Mouse (Mus musculus): ENCODE results near the gene Irak3. TPM values are rescaled to one million over a fixed set of nuclear protein-coding genes. Genes with fewer than 3 reads are reported as not detected.
"Not testable (repeated sequence)": the region's sequence is repeated elsewhere in the genome, so short reads cannot be mapped to it uniquely, and the experiment has no call there.

Gene Irak3
- polyA plus RNA-seq, 1 experiment from 2014 or later = 0.33 TPM

GRCm38 (mm10) chr10:120124801-120125464 is 77.0 kb downstream of the Irak3 start:
- Histone ChIP-seq H3K9me3 (replicated peaks; ENCODE audit: control insufficient read depth, low read length, poor library complexity, severe bottlenecking) (no peaks in the 10 kb centered on the region), H3K27ac (ENCODE audit: low read length) (no peak overlapping the region), H3K4me3 (ENCODE audit: low read depth, low read length) (no peak overlapping the region), H3K4me1 (ENCODE audit: control insufficient read depth, insufficient read depth, low read length) (no peaks in the 10 kb centered on the region; the same call in 1 of the 2 replicates), H3K4me2 (ENCODE audit: low read length) (no peak overlapping the region), H3K36me3 (ENCODE audit: control insufficient read depth, insufficient read depth, low read length) (no peaks in the 10 kb centered on the region), H3K27me3 (ENCODE audit: control insufficient read depth, insufficient read depth, low read depth, low read length) (no peaks in the 10 kb centered on the region), H3K9ac (ENCODE audit: low read depth, low read length) (no peak overlapping the region)
- 52% methylated on average over 7 of the region's 7 CpGs for WGBS
- ATAC-seq = no peak

DNA sequence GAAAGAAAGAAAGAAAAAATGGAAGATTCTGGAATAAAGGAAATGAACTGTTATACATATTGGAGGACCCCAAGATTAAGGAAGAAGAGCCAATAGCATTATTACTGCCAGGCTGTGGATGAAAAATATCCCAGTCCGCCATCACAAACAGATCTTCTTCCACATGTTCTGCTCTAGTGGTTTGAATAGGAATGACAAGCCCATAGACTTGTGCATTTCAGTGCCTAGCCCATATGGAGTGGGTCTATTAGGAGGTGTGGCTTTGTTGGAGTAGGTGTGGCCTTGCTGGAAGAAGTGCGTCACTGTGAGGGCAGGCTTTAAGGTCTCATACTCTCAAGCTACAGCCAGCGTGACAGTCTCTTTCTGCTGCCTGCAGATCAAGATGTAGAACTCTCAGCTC is 78.2 kb downstream of the Irak3 start:
- ATAC-seq = no peak
- 93% methylated on average over 3 of the region's 3 CpGs for WGBS

GRCm38 (mm10) chr10:120115249-120115648 is 86.7 kb downstream of the Irak3 start:
- Histone ChIP-seq H3K36me3 (ENCODE audit: control insufficient read depth, insufficient read depth, low read length) (no peaks in the 10 kb centered on the region), H3K27ac (ENCODE audit: low read length) (no peak overlapping the region), H3K9me3 (replicated peaks; ENCODE audit: control insufficient read depth, low read length, poor library complexity, severe bottlenecking) (no peaks in the 10 kb centered on the region), H3K9ac (ENCODE audit: low read depth, low read length) (no peak overlapping the region), H3K4me3 (ENCODE audit: low read depth, low read length) (no peak overlapping the region), H3K4me1 (ENCODE audit: control insufficient read depth, insufficient read depth, low read length) (peaks cover 5% of the 10 kb centered on the region), H3K27me3 (ENCODE audit: control insufficient read depth, insufficient read depth, low read depth, low read length) (no peaks in the 10 kb centered on the region), H3K4me2 (ENCODE audit: low read length) (no peak overlapping the region)
- WGBS = 100% methylated on average over 1 of the region's 1 CpGs
- ATAC-seq = no peak

More for the DNA sequence above, 78.2 kb downstream of the Irak3 start:
- Histone ChIP-seq H3K27me3 (ENCODE audit: control insufficient read depth, insufficient read depth, low read depth, low read length) (no peaks in the 10 kb centered on the region), H3K4me3 (ENCODE audit: low read depth, low read length) (no peak overlapping the region), H3K4me2 (ENCODE audit: low read length) (no peak overlapping the region), H3K9me3 (replicated peaks; ENCODE audit: control insufficient read depth, low read length, poor library complexity, severe bottlenecking) (no peaks in the 10 kb centered on the region), H3K9ac (ENCODE audit: low read depth, low read length) (no peak overlapping the region), H3K36me3 (ENCODE audit: control insufficient read depth, insufficient read depth, low read length) (no peaks in the 10 kb centered on the region), H3K27ac (ENCODE audit: low read length) (no peak overlapping the region), H3K4me1 (ENCODE audit: control insufficient read depth, insufficient read depth, low read length) (no peaks in the 10 kb centered on the region; the same call in 1 of the 2 replicates)

GRCm38 (mm10) chr10:120114493-120114892 is 87.4 kb downstream of the Irak3 start:
- Histone ChIP-seq H3K36me3 (ENCODE audit: control insufficient read depth, insufficient read depth, low read length) (no peaks in the 10 kb centered on the region), H3K27me3 (ENCODE audit: control insufficient read depth, insufficient read depth, low read depth, low read length) (no peaks in the 10 kb centered on the region)
- WGBS = 42% methylated on average over 7 of the region's 7 CpGs

DNA sequence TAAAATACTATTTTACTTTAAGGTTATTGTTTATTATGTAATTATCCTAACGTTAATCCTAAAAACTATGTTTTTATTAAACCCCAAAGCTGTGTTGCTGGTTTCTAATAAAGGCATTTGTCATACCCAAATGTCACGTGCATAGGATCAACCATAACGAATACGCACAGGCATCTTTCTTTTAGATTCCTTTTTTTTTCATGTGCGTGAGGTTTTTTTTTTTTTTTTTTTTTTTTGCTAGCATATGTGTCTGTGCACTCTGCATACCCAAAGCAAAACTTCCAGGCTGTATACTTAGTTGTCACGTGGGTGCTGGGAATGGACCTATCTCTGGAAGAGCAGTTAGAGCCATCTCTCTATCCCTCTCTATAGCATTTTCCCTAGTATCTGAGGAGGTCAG is 88.0 kb downstream of the Irak3 start:
- Histone ChIP-seq H3K36me3 (ENCODE audit: control insufficient read depth, insufficient read depth, low read length) (no peaks in the 10 kb centered on the region), H3K27me3 (ENCODE audit: control insufficient read depth, insufficient read depth, low read depth, low read length) (no peaks in the 10 kb centered on the region), H3K9me3 (replicated peaks; ENCODE audit: control insufficient read depth, low read length, poor library complexity, severe bottlenecking) (no peaks in the 10 kb centered on the region), H3K4me1 (ENCODE audit: control insufficient read depth, insufficient read depth, low read length) (peaks cover 5% of the 10 kb centered on the region), H3K9ac (ENCODE audit: low read depth, low read length) (no peak overlapping the region), H3K4me2 (ENCODE audit: low read length) (no peak overlapping the region), H3K4me3 (ENCODE audit: low read depth, low read length) (no peak overlapping the region), H3K27ac (ENCODE audit: low read length) (no peak overlapping the region)
- no peak for ATAC-seq
- WGBS = 84% methylated on average over 6 of the region's 6 CpGs

More at GRCm38 (mm10) chr10:120114493-120114892, 87.4 kb downstream of the Irak3 start:
- Histone ChIP-seq H3K27ac (ENCODE audit: low read length) (no peak overlapping the region), H3K4me2 (ENCODE audit: low read length) (no peak overlapping the region), H3K4me3 (ENCODE audit: low read depth, low read length) (no peak overlapping the region), H3K9me3 (replicated peaks; ENCODE audit: control insufficient read depth, low read length, poor library complexity, severe bottlenecking) (no peaks in the 10 kb centered on the region), H3K9ac (ENCODE audit: low read depth, low read length) (no peak overlapping the region), H3K4me1 (ENCODE audit: control insufficient read depth, insufficient read depth, low read length) (peaks cover 5% of the 10 kb centered on the region)
- ATAC-seq = no peak

GRCm38 (mm10) chr10:120113482-120113881 is 88.4 kb downstream of the Irak3 start:
- ATAC-seq; H3K4me3 ChIP-seq (ENCODE audit: low read depth, low read length); H3K4me1 ChIP-seq (ENCODE audit: control insufficient read depth, insufficient read depth, low read length); H3K27ac ChIP-seq (ENCODE audit: low read length); H3K27me3 ChIP-seq (ENCODE audit: control insufficient read depth, insufficient read depth, low read depth, low read length); H3K36me3 ChIP-seq (ENCODE audit: control insufficient read depth, insufficient read depth, low read length); H3K9me3 ChIP-seq (replicated peaks; ENCODE audit: control insufficient read depth, low read length, poor library complexity, severe bottlenecking); H3K9ac ChIP-seq (ENCODE audit: low read depth, low read length): not testable (repeated sequence)
- peak overlapping the region; percentile 84 for H3K4me2 ChIP-seq (ENCODE audit: low read length)
- WGBS = 70% methylated on average over 9 of the region's 9 CpGs

- H3K9ac ChIP-seq (ENCODE audit: low read depth, low read length) = peak within 1 kb of the TSS; percentile 56
- H3K4me2 ChIP-seq (ENCODE audit: low read length) = peak within 1 kb of the TSS; percentile 84
- H3K9me3 ChIP-seq (replicated peaks; ENCODE audit: control insufficient read depth, low read length, poor library complexity, severe bottlenecking) = no peaks in the 10 kb centered on the region
- ATAC-seq = peak; percentile 98
- no peaks in the 10 kb centered on the region for H3K36me3 ChIP-seq (ENCODE audit: control insufficient read depth, insufficient read depth, low read length)
- peak within 1 kb of the TSS; percentile 53 for H3K4me3 ChIP-seq (ENCODE audit: low read depth, low read length)
- no peaks in the 10 kb centered on the region for H3K27me3 ChIP-seq (ENCODE audit: control insufficient read depth, insufficient read depth, low read depth, low read length)
- peaks cover 5% of the 10 kb centered on the region for H3K4me1 ChIP-seq (ENCODE audit: control insufficient read depth, insufficient read depth, low read length)
- WGBS = under 1% methylated on average over 55 of the region's 55 CpGs
- H3K27ac ChIP-seq (ENCODE audit: low read length) = no peak within 1 kb of the TSS
Observed at GRCm38 (mm10) chr10:120112507-120113396, 89.2 kb downstream of the Irak3 start, which contains the start of gene Helb. TSS of gene Helb (minus strand) at chr10:120112987.

GRCm38 (mm10) chr10:120111691-120112319 is 90.1 kb downstream of the Irak3 start:
- no peaks in the 10 kb centered on the region for H3K9me3 ChIP-seq (replicated peaks; ENCODE audit: control insufficient read depth, low read length, poor library complexity, severe bottlenecking)
- H3K9ac ChIP-seq (ENCODE audit: low read depth, low read length) = no peak overlapping the region
- no peaks in the 10 kb centered on the region for H3K36me3 ChIP-seq (ENCODE audit: control insufficient read depth, insufficient read depth, low read length)
- no peaks in the 10 kb centered on the region for H3K27me3 ChIP-seq (ENCODE audit: control insufficient read depth, insufficient read depth, low read depth, low read length)
- no peak for ATAC-seq
- H3K4me2 ChIP-seq (ENCODE audit: low read length) = peak overlapping the region; percentile 84
- H3K27ac ChIP-seq (ENCODE audit: low read length) = no peak overlapping the region
- WGBS = 78% methylated on average over 3 of the region's 3 CpGs
- H3K4me3 ChIP-seq (ENCODE audit: low read depth, low read length) = peak overlapping the region; percentile 53
- H3K4me1 ChIP-seq (ENCODE audit: control insufficient read depth, insufficient read depth, low read length) = peaks cover 5% of the 10 kb centered on the region

Data from midbrain, embryonic 16.5 days (tissue).